Mouse (Mus musculus) kidney, postnatal 36 days (tissue): ENCODE data around the gene Dnajc1.

Experiments
- DNase-seq, 2 experiments: peaks; one replicate each; pipeline ENCODE4 v3.0.0; 2021 to 2022; ENCODE audit warnings: mixed read lengths in 2 of 2

Dnajc1 gene

GRCm38 (mm10) chr2:18285175-18285574 lies 107.5 kb downstream of the Dnajc1 start:
- DNase-seq = no peak

- peak; percentile 18 to 61 for DNase-seq
These were observed 126.9 kb downstream of the Dnajc1 start for GRCm38 (mm10) chr2:18265736-18266135.

DNA sequence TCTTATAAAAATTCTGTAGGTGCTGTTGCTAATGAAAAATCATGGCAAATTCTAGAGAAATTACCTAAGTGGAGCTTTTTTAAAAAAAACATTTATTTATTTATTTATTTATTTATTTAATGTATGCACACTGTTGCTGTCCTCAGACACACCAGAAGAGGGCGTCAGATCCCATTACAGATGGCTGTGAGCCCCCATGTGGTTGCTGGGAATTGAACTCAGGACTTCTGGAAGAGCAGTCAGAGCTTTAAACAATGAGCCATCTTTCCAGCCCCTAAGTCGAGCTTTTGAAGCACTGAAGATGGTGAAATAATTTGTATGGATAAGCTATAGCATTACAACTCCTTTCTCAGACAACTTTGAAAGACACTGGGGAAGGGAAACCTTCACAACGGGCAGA lies 128.1 kb downstream of the Dnajc1 start:
- DNase-seq = no peak

DNA sequence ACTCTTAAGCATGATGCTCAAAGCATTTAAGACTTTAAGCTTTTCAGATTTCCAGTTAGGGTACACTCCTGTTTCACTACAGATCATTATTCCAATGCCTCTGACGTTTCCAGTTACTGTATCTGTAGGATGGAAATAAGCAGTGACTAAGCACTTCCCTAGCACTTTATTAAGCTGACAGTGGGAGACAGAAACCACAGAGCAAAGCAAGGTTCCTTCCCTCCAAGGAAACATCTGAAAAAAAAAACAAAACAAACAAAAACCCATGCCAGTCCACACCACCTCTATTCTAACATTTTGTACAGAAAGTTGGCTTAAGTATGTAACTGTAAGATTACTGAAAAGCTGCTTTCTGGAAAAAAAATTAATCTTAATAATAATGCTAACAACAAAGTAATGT lies 130.3 kb downstream of the Dnajc1 start:
- DNase-seq = no peak

- no peak for DNase-seq
These were observed 143.4 kb downstream of the Dnajc1 start for GRCm38 (mm10) chr2:18249224-18249623.

GRCm38 (mm10) chr2:18235524-18235923 lies 157.1 kb downstream of the Dnajc1 start:
- DNase-seq = no peak

- DNase-seq = no peak
These were observed 159.6 kb downstream of the Dnajc1 start for GRCm38 (mm10) chr2:18232883-18233567.

- DNase-seq = no peak
These were observed 161.5 kb downstream of the Dnajc1 start for GRCm38 (mm10) chr2:18231143-18231542.

GRCm38 (mm10) chr2:18229279-18229678 lies 163.4 kb downstream of the Dnajc1 start:
- peak; percentile 65 for DNase-seq

DNA sequence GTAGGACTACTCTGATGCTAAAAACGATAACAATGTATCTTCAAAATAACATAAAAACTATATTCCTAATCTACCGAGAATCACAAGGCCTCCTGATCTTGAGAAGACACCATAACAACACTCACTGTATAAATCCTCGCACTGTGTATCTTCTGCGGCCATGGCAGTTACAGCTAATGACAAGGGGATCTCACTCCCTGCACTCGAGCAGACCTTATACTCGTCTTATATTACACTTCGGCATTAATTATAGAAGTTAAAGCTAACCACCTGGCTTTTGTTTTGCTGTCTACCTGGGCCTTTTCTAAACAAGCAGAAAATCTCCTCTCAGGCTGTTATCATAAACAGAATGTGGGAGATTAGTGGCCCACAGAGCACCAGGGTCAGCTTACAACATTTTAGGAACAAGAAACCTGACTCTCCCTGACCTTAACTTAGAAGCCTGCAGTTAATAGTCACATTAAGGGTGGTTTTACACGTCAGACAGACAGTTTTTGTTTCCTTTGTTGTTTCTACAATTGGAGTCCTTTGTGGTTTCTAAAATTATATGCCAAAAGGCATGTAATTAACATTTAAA lies 164.1 kb downstream of the Dnajc1 start:
- DNase-seq = no peak

GRCm38 (mm10) chr2:18219569-18219968 lies 173.1 kb downstream of the Dnajc1 start:
- DNase-seq = no peak

DNA sequence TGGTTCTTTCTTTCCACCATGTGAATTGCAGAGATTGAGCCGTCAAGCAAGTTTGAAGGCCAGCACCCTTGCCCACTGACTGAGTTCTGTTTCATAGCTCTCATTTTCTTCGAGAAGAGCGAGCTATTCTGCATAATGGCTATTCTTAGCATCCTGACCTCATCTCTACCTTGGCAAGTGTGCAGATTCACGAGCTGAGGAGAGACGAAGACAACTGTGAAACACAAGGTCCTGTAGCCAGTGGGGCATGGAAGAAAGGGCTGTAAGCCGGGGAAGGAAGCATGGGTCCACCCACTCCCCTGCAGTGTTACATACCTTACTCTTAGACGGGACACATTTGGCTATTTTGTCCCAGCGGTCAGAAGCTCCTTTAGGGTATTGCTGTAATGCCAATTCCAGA lies 173.5 kb downstream of the Dnajc1 start:
- no peak for DNase-seq

DNA sequence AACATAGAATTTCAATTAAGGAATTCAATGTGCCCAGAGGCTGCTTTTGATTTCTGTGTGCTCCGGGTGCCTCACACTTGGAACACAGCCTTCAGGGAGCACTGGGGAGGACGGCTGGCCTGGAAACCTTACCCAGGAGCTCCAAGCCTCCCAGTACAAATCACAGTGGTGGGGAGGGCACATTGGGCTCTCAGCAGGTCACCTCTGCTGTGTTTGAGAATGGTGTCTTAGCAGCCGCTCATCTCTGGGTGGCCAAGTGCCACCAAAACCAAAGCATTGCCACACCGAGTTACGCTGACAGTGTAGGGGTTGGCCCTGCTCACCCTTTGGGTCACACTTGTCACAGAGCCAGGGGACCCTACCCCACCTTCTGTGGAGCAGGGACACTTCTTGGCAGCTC lies 174.1 kb downstream of the Dnajc1 start:
- DNase-seq = peak; percentile 19 to 24

GRCm38 (mm10) chr2:18217867-18218266 lies 174.8 kb downstream of the Dnajc1 start:
- no peak for DNase-seq

DNA sequence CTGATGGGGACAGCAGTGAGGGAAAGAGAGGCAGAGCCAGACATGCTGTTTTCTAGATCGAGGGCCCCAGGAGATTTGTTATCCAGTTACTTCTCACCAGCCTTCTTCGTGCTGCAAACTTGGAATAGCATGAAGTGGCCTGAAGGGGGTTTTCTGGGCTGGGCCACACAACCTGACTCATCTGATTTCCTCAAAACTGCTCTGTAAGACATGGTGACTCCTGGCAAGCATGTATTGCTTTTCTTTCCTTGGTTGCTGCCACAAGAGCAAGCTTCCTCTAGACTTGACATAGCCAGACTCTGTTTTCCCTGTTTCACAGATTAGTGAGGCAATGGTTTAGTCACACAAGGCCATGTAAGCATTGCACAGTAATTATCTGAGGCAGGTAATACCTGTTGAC lies 178.6 kb downstream of the Dnajc1 start:
- DNase-seq = no peak

DNA sequence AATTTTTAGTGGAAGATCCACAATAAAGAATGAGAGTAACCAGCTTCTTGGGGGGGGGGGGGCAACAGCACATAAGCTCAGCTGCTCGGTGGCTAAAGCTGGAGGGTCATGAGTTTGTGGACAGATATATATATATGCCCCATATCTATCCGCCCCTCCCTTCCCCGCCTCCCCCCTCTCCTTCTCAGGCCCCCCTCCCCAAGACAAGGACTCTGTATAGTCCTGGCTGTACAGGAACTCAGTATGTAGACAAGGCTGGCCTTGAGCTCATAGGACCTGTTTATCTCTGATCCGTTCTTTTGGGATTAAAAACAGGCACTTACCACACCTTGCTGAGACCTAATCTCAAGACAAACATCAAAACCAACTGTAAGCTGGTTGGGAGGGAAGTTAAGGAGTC lies 182.7 kb downstream of the Dnajc1 start:
- no peak for DNase-seq

GRCm38 (mm10) chr2:18209211-18209823 lies 183.3 kb downstream of the Dnajc1 start:
- no peak for DNase-seq

GRCm38 (mm10) chr2:18208578-18208977 lies 184.1 kb downstream of the Dnajc1 start:
- DNase-seq = no peak

DNA sequence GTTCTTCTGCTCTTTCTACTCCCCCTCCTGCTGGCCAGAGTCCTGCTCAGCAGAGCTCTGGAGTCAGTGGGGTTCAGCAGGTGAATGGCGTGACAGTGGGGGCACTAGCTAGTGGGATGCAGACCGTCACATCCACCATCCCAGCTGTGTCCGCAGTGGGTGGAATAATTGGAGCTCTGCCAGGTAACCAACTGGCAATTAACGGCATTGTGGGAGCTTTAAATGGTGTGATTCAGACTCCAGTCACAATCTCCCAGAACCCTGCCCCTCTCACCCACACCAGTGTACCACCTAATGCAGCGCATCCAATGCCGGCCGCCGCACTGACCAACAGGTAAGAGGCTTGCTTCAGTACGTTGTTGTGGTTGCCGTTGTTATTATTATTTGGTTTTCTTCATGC lies 185.8 kb downstream of the Dnajc1 start:
- DNase-seq = no peak

DNA sequence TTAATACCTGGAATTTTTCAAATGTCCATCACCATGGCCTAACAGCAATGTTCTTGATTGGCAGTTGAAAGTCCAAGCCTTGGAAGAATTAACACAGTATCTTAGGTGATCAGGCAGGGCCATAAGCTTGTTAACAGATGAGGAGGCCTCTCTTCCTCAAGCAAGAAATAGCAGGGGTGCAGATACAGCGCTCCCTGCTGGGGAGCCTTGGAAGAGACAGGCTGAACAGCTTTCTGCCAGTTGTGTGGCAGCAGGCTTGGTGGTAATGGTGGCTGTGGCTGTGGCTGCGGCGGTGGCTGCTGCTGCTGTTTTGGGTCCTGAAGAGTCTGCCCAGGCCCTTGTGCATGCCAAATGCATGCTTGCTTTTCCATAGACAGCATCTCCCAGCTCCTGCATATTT lies 187.5 kb downstream of the Dnajc1 start:
- peak; percentile 59 to 77 for DNase-seq

GRCm38 (mm10) chr2:18202923-18203322 lies 189.7 kb downstream of the Dnajc1 start:
- DNase-seq = no peak

DNA sequence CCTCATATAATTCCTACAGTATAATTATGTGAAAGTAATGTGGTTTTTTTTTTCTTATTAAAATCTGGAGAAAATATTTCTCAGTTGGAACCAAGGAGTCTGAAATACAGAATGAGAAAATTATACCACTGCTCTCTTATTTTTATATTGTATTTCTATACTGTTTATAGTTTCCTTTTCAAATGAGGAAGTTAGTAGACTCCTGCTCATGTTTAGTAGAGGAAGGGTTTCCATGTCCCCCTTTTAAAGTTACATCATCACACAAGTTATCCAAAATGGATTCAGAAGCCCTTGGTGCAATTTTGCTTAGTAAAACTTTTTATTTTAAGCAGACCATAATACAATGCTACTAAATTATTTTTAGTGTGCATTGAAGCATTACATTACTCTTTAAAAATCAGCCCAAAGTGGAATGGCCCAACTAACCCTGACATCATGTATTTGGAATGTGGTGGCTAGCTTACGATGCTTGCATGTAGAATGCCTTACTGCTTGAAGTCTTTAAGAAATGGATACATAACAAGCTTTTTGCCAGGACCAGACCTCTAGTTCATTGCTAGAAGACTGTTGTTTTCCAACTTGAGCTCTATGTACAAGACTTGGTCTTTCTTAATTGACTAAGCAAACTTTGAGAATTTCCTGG lies 190.7 kb downstream of the Dnajc1 start:
- DNase-seq = no peak

GRCm38 (mm10) chr2:18195691-18196396 lies 196.8 kb downstream of the Dnajc1 start:
- peak; percentile 74 to 82 for DNase-seq
